Mouse (Mus musculus): Measurements from ENCODE around the gene Gcg. TPM values are rescaled to one million over a fixed set of nuclear protein-coding genes. Genes with fewer than 3 reads are reported as not detected.

Gene Gcg
- polyA plus RNA-seq, 1 experiment from 2014 or later: not detected

- Histone ChIP-seq H3K4me3 (no peak overlapping the region), H3K27me3 (no peaks in the 10 kb centered on the region), H3K36me3 (no peaks in the 10 kb centered on the region), H3K27ac (replicated peaks) (no peak overlapping the region), H3K4me2 (no peak overlapping the region), H3K9ac (no peak overlapping the region), H3K4me1 (replicated peaks) (no peaks in the 10 kb centered on the region), H3K9me3 (no peaks in the 10 kb centered on the region)
- 81% methylated on average over 5 of the region's 5 CpGs for WGBS
- ATAC-seq (ENCODE audit: low read depth): no peak
These were observed 14.0 kb upstream of the Gcg start for GRCm38 (mm10) chr2:62497333-62498002.

DNA sequence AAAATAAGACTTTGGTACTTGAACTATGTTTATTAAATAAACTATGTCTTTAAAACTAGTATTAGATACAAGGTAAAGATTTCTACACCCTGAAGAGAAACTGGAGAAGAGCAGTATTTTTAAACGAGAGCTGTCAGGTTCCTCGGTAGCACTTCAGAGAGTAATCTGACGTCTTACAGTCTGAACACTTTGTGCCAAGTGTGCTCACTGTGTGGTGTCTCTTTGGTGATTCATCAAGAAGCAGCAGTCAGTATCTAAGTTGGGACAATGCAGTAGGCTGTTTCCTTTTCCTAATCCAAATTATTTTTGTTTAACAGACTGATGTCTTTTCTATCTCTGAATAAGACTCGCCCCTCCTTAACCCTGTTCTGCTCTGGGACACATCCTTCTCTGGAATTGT is 12.0 kb upstream of the Gcg start:
- H3K4me2 ChIP-seq: no peak overlapping the region
- H3K27me3 ChIP-seq: no peaks in the 10 kb centered on the region
- no peaks in the 10 kb centered on the region for H3K4me1 ChIP-seq (replicated peaks)
- no peak overlapping the region for H3K4me3 ChIP-seq
- H3K27ac ChIP-seq (replicated peaks): no peak overlapping the region
- no peaks in the 10 kb centered on the region for H3K36me3 ChIP-seq
- H3K9me3 ChIP-seq: no peaks in the 10 kb centered on the region
- 80% methylated on average over 4 of the region's 4 CpGs for WGBS
- no peak for ATAC-seq (ENCODE audit: low read depth)
- H3K9ac ChIP-seq: no peak overlapping the region

GRCm38 (mm10) chr2:62489832-62490231 is 6.4 kb upstream of the Gcg start:
- WGBS: 92% methylated on average over 6 of the region's 6 CpGs
- Histone ChIP-seq H3K36me3 (no peaks in the 10 kb centered on the region), H3K4me3 (no peak overlapping the region), H3K4me2 (no peak overlapping the region), H3K9ac (no peak overlapping the region), H3K27me3 (no peaks in the 10 kb centered on the region), H3K4me1 (replicated peaks) (no peaks in the 10 kb centered on the region), H3K27ac (replicated peaks) (no peak overlapping the region), H3K9me3 (no peaks in the 10 kb centered on the region)
- no peak for ATAC-seq (ENCODE audit: low read depth)

- H3K27me3 ChIP-seq: no peaks in the 10 kb centered on the region
- WGBS: 89% methylated on average over 3 of the region's 3 CpGs
- no peak overlapping the region for H3K27ac ChIP-seq (replicated peaks)
- ATAC-seq (ENCODE audit: low read depth): no peak
- no peak overlapping the region for H3K4me3 ChIP-seq
- H3K4me2 ChIP-seq: no peak overlapping the region
- H3K9ac ChIP-seq: no peak overlapping the region
- no peaks in the 10 kb centered on the region for H3K4me1 ChIP-seq (replicated peaks)
- no peaks in the 10 kb centered on the region for H3K36me3 ChIP-seq
- H3K9me3 ChIP-seq: no peaks in the 10 kb centered on the region
These were observed 1.5 kb upstream of the Gcg start for GRCm38 (mm10) chr2:62484906-62485305.

DNA sequence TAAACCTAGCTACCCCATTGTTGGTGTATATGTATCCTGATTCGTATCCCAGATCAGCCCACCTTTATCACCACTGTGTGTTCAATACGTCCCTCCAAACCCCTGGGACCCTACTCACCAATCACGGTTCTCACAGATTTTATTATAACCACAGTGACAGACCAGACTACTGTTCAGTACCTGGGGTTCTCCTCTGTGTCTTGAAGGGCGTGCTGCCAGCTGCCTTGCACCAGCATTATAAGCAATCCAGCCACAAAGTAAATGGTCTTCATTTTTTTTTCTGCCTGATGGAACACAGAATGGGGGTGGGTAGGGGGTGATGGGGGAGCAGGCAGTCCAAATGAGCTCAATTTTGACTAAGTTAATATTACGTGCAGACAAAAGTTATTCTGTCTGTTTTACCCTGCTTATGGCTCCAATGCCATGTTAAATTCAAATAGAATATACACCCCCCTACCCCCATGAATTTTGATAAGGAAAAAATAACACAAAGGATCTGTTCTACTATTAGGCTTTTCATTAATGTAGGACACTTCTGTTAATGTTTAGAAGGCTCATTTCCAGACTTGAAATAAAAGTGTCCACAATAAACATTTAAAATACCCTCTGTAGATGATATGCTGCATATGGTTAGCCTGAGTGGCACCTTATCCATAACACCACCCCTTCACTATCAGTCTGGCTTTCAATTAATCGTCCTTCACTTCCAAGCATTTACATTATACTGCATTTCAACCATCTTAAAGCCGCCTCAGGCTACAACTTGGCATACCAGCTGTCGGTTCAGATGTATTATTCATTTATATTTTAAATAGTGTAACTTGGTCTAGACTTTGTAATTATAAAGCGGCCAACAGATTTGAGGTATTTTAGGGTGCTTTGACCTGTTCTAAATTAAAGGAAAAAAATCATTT is 2.9 kb downstream of the Gcg start:
- no peaks in the 10 kb centered on the region for H3K9me3 ChIP-seq
- no peak for ATAC-seq (ENCODE audit: low read depth)
- H3K4me3 ChIP-seq: no peak overlapping the region
- H3K27me3 ChIP-seq: no peaks in the 10 kb centered on the region
- WGBS: 66% methylated on average over 9 of the region's 9 CpGs
- no peak overlapping the region for H3K27ac ChIP-seq (replicated peaks)
- no peak overlapping the region for H3K9ac ChIP-seq
- no peaks in the 10 kb centered on the region for H3K4me1 ChIP-seq (replicated peaks)
- no peak overlapping the region for H3K4me2 ChIP-seq
- H3K36me3 ChIP-seq: no peaks in the 10 kb centered on the region

GRCm38 (mm10) chr2:62469551-62469950 is 13.9 kb downstream of the Gcg start:
- H3K4me2 ChIP-seq: no peak overlapping the region
- WGBS: 83% methylated on average over 9 of the region's 9 CpGs
- no peaks in the 10 kb centered on the region for H3K9me3 ChIP-seq
- no peak for ATAC-seq (ENCODE audit: low read depth)
- H3K4me3 ChIP-seq: no peak overlapping the region
- no peak overlapping the region for H3K27ac ChIP-seq (replicated peaks)
- H3K36me3 ChIP-seq: no peaks in the 10 kb centered on the region
- H3K9ac ChIP-seq: no peak overlapping the region
- no peaks in the 10 kb centered on the region for H3K27me3 ChIP-seq
- no peaks in the 10 kb centered on the region for H3K4me1 ChIP-seq (replicated peaks)

- ATAC-seq (ENCODE audit: low read depth): no peak
- WGBS: 83% methylated on average over 2 of the region's 2 CpGs
- no peak overlapping the region for H3K4me2 ChIP-seq
These were observed 20.2 kb downstream of the Gcg start for GRCm38 (mm10) chr2:62463287-62463686.

DNA sequence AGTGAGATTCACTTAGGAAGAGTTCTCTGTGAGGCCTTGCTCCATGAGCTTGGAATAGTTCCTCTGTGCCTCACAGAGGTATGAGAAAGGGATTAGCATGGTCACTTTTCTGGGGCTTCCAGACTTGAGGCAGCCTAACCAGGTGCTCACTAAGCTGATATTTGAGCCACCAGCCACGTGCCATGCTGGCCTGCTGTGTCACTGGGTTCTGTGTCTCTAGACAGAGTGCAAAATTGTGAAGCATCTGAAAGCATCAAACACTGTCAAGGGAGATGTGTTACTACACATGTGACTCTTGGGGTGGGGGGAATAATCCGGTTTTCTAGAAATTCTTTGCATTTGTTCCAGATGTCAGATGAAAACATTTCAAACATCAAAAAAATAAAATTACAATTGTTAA is 21.3 kb downstream of the Gcg start:
- H3K27me3 ChIP-seq: no peaks in the 10 kb centered on the region
- H3K9ac ChIP-seq: no peak overlapping the region
- H3K9me3 ChIP-seq: no peaks in the 10 kb centered on the region
- H3K4me3 ChIP-seq: no peak overlapping the region
- no peak for ATAC-seq (ENCODE audit: low read depth)
- no peak overlapping the region for H3K27ac ChIP-seq (replicated peaks)
- no peaks in the 10 kb centered on the region for H3K36me3 ChIP-seq
- no peak overlapping the region for H3K4me2 ChIP-seq
- 84% methylated on average over 2 of the region's 2 CpGs for WGBS
- no peaks in the 10 kb centered on the region for H3K4me1 ChIP-seq (replicated peaks)

More at GRCm38 (mm10) chr2:62463287-62463686, 20.2 kb downstream of the Gcg start:
- Histone ChIP-seq H3K4me1 (replicated peaks) (no peaks in the 10 kb centered on the region), H3K4me3 (no peak overlapping the region), H3K9me3 (no peaks in the 10 kb centered on the region), H3K27me3 (no peaks in the 10 kb centered on the region), H3K36me3 (no peaks in the 10 kb centered on the region), H3K9ac (no peak overlapping the region), H3K27ac (replicated peaks) (no peak overlapping the region)

- H3K27ac ChIP-seq (replicated peaks): no peak overlapping the region
- H3K9me3 ChIP-seq: no peaks in the 10 kb centered on the region
- no peak for ATAC-seq (ENCODE audit: low read depth)
- no peak overlapping the region for H3K4me2 ChIP-seq
- no peaks in the 10 kb centered on the region for H3K36me3 ChIP-seq
- WGBS: 91% methylated on average over 12 of the region's 12 CpGs
- H3K9ac ChIP-seq: no peak overlapping the region
- H3K4me3 ChIP-seq: no peak overlapping the region
- no peaks in the 10 kb centered on the region for H3K4me1 ChIP-seq (replicated peaks)
- no peaks in the 10 kb centered on the region for H3K27me3 ChIP-seq
These were observed 22.5 kb downstream of the Gcg start for GRCm38 (mm10) chr2:62460815-62461450.

DNA sequence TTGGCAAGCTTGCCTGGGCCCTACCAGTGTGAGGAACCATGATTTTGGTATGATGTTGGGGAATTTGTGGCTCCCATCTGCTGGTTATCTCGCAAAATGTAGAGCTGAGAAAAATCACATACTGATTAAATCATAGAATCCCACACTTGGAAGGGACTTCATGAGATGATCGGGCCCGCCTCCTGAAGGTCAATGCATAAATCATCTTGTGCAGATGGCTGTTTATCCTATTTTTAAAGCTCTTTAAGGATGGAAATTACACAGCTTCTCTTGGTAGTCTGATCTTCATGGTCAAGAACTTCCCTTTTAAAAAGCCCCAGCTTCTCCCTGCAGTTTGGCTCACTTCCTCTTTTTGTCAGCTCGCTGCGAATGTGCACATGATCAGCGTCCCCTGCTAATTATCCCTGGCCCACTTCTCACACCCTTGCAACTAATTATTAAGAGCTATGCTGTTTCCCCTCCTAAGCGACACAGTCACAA is 23.2 kb downstream of the Gcg start:
- no peak overlapping the region for H3K4me3 ChIP-seq
- WGBS: 77% methylated on average over 7 of the region's 7 CpGs
- no peaks in the 10 kb centered on the region for H3K4me1 ChIP-seq (replicated peaks)
- H3K27me3 ChIP-seq: no peaks in the 10 kb centered on the region
- no peak overlapping the region for H3K9ac ChIP-seq
- H3K27ac ChIP-seq (replicated peaks): no peak overlapping the region
- no peak for ATAC-seq (ENCODE audit: low read depth)
- H3K36me3 ChIP-seq: no peaks in the 10 kb centered on the region
- H3K9me3 ChIP-seq: no peaks in the 10 kb centered on the region
- H3K4me2 ChIP-seq: no peak overlapping the region

- no peak for ATAC-seq (ENCODE audit: low read depth)
- Histone ChIP-seq H3K9me3 (no peaks in the 10 kb centered on the region), H3K36me3 (no peaks in the 10 kb centered on the region), H3K4me1 (replicated peaks) (no peaks in the 10 kb centered on the region), H3K27me3 (no peaks in the 10 kb centered on the region), H3K4me2 (no peak overlapping the region), H3K27ac (replicated peaks) (no peak overlapping the region), H3K4me3 (no peak overlapping the region), H3K9ac (no peak overlapping the region)
- 66% methylated on average over 18 of the region's 18 CpGs for WGBS
These were observed 23.9 kb downstream of the Gcg start for GRCm38 (mm10) chr2:62459241-62460174.
